Mouse (Mus musculus) lung, adult 2 months (tissue): ENCODE measurements around the gene Gbp8.
"Not testable (repeated sequence)": the region's sequence is repeated elsewhere in the genome, so short reads cannot be mapped to it uniquely, and the experiment has no call there.

Experiments
- CTCF ChIP-seq: fragments of 200-500 bp; IDR thresholded peaks from 2 replicates; pipeline ENCODE4 v1.5.1; 2011; ENCODE audit warnings: mild to moderate bottlenecking, low read length, control low read depth; ENCODE audit not compliant: insufficient read depth
- POLR2A ChIP-seq: fragments of 200-500 bp; IDR thresholded peaks from 2 replicates; pipeline ENCODE4 v1.6.1; 2011; ENCODE audit warnings: low read depth, mild to moderate bottlenecking, control low read depth, low read length, borderline replicate concordance; ENCODE audit errors: extremely low read depth

DNA sequence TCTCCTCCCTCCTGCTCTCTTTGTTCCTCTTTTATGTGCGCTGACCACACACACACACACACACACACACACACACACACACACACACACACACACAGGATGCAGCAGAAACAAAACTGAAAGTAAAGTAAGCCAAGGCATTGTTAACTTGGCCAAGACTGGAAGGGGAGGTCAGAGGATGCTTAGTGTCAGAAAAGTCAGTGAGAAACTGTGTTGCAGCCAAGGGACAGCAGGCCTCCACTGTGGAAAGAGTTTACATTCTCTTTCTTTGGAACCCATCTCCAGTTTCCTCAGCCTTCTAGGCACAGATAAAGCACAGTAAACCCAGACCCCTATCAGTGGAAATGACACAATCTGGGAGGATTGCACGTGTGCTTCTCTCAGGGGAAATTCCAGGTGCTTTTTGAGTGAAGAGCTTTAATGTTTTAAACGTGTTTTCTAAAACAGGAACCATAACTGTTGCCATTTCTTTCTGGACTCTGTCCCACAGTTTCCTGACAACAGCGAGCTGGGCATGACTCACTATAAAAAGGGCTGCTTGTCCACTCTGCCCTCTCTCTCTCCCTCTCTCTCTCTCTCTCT lies 29.0 kb downstream of the Gbp8 start:
- TF ChIP-seq CTCF, POLR2A: not testable (repeated sequence)
